Mouse (Mus musculus) right cerebral cortex, postnatal 14 days (tissue): ENCODE results near the gene Adh5.
"Not testable (repeated sequence)": the region's sequence is repeated elsewhere in the genome, so short reads cannot be mapped to it uniquely, and the experiment has no call there.

Experiments used
- DNase-seq: peaks from one replicate; pipeline ENCODE4 v3.0.0; 2022

Gene Adh5

DNA sequence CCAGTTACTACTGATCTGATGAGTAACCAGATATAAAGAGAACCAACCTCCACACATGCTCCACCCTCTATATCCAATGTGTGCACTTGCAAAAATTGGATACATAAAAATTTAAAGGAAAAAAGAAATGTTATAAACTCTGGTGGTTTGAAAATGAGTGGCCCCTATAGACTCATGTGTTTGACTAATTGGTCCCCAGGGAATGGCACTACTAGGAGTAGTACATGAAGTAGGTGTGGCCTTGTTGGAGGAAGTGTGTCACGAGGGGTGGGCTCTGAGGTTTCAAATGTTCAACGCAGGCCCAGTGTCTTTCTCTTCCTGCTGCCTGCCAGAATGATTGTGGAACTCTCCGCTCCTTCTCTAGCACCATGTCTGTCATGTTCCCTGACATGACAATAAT lies 18.9 kb downstream of the Adh5 start:
- no peak for DNase-seq

DNA sequence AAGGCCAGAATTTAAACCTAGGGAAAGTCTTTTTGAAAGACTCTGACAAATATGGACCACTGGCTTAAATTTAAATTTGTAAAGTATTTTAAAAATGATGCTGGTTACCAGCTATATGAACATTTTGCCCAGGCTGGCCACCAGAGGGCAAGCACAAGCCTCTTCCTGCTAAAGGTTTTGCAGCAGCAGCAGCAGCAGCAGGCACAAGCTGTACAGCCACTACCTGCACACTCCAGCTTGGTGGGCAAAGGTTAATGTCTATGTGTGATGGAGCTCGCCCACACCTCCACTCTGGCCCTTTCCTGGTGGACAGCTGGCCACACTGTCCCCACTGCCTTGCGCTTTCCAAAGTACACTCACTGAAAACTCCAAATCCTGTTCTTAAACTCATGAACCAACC lies 20.2 kb downstream of the Adh5 start:
- DNase-seq: peak; percentile 34

DNA sequence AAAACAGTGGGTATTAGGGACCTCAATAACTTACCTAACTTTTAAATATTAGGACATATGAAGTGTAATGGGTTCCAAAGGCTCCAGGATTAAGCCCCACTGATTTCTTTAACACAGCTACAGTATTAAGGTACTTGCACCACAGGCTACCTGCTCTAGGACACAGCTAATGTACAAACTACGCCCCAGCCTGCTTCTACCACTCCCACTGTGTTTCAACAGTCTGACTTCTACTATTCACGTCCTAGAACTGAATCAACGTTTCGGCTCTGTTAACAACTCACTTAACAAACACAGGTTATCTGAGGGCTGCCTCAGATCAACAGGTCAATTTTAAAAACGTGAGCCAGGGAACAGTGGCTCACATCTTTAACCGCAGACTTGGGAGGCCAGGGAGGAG lies 20.9 kb downstream of the Adh5 start:
- DNase-seq: no peak

DNA sequence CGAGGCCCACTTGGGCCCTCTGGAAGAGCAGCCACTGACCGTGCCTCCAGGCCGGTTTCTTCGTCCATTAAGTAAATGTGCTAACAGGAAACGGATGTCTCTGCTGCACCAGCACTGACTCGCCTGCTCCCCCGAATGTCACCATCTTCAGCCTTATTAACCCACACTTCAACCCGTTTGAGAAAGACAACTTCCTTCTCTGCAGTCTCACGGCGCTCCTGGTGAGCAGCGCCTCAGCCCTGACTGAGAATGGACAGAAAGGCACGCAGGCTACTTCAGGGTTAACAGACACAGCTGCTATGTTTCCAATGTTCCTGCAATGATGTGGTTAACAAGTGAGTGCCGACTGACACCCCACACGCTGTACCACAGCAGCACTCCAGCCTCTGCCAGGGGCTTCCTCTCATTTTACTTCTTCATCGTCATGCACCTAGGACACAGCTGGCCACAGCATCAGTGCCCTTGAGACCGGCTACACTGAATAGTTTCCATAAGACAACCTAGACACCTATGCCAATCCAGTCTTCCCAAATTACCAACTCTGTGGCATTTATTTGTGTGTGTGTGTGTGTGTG lies 21.8 kb downstream of the Adh5 start:
- DNase-seq: no peak

DNA sequence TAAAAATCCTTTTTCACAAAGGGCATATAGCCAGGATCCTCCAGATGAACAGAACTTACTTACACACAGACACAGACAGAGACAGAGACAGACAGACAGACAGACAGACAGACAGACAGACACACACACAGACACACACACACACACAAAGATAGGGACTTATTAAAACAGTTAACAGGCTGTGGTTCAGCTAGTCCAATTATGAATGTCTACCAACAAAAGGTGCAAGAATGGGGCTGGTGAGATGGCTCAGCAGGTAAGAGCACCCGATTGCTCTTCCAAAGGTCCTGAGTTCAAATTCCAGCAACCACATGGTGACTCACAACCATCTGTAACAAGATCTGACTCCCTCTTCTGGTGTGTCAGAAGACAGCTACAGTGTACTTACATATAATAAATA lies 23.8 kb downstream of the Adh5 start:
- DNase-seq: not testable (repeated sequence)

DNA sequence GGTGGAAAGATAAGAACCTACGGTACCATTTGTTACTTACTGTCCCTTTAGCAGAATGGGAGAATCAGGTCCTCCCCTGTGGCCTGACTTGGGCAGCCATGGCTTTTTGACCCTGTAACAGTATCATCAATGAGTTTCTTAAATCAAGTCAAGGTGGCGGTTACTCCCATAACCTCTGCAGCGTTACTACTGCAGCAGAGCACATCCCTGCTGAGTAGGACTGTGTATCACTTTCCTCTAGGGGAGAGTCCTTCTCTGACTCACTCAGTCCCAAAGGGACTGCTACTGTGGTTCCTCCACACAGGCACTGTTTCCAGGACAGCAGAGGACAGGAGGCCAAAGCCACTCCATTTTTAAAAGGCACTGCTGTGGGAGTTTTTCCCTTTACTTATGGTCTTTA lies 28.2 kb downstream of the Adh5 start:
- no peak for DNase-seq

DNA sequence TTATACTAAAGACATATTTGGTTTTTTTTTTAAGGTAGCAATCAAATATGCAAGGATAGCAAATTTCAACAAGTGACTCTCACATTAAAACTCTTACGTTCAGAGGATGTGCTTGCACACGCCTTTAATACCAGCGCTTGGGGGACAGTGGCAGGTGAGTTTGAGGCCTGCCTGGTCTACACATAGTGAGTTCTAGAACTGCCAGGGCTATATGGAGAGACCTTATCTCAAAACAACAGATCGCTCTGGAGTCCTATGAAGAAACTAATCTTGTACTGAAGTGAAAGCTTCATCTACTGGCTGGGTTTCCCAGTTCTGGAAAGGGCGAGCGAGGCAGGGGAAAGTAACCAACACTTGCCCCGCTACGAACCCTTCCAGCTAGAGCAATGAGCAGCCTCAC lies 36.6 kb downstream of the Adh5 start:
- DNase-seq: no peak

DNA sequence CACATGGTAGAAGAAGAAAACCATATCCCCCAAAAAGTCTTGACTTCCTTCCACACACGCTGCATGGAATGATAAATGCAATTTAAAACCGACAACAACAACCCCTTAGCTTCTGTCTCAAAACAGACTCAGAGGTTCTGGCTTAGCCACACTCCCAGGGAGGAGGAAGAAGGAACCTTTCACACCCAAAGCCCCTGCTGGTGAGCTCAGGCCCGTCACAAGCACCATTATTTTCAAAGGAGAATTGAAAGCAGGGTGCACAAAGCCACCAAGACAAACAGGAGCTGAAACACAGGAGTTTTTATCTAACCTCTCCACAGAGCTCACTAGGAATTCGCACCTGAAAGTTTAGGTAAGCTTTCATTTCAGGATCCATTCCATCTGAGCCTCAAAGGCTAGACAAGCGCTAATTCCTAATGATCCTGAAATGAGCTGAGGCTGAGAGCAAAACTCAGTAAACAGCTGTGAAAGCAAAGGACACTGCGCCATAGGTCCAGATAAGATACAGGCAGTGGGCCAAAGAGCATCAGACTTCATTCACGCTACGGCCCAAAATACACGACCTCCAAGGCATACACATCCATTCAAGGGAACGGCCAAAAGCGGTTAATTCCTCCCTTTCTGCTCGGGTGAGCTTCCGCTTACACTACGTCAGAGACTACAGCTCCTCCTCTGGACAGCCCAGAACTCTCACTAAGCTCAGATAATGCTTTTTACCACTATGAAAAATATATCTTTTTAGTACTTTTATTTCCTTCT lies 38.8 kb downstream of the Adh5 start:
- no peak for DNase-seq

DNA sequence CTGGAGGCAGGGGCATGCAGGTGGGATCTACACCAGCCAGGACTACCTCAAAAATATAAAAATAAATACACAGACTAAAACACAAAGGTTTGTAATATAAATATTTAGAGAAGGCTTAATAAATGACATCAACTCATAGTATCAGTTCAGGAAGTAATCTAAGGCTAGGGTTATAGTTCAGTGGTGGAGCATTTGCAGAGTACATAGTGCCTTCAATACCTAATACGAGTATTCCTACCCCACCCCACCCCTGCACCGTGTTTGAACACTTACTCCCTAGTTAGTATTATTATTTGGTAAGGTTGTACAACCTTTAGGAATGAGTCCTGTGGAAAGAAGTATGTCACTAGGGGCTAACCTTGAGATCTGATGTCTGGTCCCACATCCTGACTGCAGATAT lies 40.3 kb downstream of the Adh5 start:
- DNase-seq: no peak

DNA sequence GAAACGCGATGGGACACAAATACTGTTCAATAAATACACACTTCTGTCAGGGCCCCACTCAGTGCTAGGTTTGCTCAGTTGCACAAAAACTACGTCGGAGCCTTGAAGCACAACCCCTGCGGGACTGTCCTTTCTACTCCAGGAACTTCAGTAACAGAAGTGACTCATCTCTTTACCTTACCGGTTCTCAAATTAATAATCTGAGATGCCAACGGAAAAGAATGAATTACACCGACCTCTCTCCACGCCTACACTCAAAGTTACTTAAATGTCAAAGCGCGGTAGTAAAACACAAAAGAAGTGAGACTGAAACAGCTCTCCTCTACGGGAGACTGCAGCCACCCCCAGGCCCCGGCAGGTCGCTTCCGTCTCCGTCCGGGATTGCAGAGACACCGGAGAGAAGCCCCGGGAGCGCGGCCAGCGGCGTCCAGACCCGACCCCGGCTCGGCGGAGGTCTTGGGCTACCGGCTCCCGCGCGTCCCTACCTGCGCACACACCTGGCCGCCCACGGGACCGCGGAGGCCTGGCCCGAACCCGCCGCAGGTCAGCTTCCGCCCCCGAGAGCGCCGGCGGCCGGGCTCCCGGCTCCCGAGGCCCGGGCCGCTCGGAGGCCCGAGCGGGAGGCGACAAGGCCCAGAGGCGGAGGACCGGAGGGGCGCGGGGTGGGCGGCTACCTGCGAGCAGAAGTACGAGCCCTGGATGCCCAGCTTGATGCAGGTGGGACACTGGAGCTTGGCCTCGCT lies 45.9 kb downstream of the Adh5 start:
- peak; percentile 38 for DNase-seq

DNA sequence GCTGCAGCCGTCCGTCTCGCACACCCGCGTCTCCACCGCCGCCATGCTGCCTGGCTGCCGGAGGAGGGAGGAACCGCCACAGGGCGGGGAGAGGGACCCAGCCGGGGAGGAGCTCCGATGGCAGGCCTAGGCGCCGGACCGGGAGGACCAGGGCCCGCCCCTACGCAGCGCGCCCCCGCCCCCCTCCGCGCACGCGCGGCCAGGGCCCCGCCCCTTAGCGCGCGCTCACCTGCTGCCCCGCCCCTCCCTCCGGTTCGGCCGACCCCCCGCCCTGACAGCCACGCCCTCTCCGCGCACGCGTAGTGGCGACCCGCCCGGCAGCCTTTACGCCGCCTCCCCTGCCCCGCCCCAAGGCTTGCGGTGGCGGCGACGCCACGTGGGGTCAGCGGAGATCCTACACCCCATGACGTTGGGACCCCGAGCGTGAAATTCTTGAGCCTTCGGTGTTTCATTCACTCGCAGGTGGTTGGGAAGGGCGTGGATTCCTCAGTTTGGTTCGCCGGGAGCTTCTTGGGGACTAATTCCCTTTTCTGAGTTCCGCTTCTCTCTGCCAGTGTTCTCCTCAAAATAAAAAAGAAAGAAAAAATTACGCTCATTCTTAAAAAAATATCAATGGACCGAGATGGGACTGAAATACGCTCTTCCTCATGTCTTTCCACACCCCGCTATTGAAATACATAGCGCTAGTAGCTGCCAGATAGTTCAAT lies 46.6 kb downstream of the Adh5 start, which contains the start of gene Metap1:
TSS of gene Metap1 (minus strand) at position 189 of the 707 bp plus-strand sequence.
- peak; percentile 95 for DNase-seq

DNA sequence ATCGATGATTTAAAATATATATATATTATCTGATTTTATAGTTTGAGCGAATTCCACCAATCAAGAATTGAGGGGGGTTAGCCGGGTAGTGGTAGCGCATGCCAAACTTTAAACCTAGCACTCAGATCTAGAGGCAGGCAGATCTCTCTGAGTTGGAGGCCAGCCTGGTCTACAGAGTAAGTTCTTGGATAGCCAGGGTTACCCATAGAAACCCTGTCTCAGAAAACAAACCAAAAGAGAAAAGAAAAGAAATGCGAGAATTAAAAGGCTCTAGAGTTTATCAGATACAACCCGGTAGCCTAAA lies 47.1 kb downstream of the Adh5 start:
- no peak for DNase-seq

DNA sequence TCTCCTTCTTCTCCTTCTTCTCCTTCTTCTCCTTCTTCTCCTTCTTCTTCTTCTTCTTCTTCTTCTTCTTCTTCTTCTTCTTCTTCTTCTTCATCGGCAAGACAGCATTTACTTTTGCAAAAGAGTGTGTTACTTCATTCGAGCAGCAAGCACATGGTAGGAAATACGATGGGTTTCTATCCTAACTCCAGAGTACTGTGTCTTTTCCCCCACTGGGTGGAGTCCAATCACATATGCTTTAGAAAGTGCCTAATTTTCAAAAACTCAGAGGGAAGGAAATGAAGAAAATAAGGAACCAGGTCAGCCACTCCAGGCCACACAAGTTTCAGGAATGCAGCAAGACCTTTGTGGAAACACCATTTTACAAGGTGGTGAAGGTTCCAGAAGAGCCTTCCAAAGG lies 50.8 kb downstream of the Adh5 start:
- no peak for DNase-seq

DNA sequence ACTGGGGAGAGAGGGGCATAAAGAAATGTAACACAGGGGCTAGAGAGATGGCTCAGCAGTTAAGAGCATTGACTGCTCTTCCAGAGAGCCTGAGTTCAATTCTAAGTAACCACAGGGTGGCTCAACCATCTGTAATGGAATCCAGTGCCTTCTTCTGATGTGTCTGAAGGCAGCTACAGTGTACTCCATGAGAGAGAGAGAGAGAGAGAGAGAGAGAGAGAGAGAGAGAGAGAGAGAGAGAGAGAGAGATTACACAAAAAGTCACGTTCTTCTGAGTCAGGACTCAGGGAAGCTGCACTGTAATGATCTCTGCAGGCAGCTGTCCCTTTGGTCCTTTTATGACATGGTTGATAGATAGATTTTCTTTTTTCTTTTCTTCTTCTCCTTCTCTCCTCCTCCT lies 51.7 kb downstream of the Adh5 start:
- DNase-seq: no peak

DNA sequence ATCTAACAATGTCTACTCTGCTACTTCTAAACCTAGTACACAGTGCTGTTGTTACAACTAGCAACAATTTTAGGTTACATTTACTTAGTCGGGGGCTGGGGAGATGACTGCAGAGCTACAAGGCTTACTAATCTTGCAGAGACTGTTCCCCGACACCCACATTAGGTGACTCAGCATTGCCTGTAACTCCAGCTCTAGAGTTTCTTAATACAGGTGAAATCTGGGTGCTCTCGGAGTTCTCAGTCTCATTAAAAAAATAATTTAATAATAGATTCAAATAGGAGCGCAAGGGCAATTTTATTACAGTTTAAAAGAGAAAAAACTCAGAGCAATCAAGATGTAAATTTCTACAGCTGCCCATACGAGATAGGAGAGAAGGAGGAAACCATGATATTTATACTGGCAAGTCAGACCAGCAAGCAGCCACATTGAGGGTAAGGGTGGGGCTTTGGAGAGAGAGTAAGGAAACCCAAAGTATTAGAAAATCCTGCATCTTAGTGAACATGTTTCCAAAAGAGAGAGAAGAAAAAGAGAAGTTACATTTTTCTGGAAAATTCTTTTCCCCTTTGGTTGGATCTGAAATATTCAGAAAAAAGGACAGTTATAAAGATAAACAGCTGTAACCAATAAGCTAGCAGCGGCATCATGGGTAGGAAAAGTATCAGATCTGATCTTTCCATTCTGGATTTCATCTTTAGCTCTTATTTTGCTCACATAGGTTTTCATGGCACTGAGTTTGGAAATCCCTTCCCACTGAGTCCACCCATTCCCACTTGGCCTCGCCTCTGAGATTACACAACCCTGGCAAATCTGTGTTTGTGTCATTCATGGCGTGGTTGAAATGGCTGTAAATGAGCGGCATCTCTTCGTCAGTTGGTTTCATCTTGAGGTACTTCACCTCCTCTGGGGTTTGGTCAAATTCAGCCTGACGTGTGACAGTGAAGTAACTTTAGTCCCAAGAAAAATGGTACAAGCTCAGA lies 52.6 kb downstream of the Adh5 start:
- DNase-seq: no peak

DNA sequence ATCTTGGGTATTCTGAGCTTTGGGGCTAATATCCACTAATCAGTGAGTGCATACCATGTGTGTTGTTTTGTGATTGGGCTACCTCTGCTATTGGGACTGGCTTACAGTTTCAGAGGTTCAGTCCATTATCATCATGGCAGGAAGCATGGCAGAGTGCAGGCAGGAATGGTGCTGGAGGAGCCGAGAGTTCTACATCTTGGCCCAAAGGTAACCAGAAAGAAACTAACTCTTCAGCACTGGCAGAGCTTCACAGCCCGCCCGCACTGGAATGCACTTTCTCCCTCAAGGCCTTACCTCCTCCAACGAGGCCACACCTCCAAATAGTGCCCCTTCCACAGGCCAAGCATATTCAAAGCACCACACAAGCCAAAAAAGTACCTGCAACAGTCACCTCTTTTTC lies 55.8 kb downstream of the Adh5 start:
- no peak for DNase-seq

DNA sequence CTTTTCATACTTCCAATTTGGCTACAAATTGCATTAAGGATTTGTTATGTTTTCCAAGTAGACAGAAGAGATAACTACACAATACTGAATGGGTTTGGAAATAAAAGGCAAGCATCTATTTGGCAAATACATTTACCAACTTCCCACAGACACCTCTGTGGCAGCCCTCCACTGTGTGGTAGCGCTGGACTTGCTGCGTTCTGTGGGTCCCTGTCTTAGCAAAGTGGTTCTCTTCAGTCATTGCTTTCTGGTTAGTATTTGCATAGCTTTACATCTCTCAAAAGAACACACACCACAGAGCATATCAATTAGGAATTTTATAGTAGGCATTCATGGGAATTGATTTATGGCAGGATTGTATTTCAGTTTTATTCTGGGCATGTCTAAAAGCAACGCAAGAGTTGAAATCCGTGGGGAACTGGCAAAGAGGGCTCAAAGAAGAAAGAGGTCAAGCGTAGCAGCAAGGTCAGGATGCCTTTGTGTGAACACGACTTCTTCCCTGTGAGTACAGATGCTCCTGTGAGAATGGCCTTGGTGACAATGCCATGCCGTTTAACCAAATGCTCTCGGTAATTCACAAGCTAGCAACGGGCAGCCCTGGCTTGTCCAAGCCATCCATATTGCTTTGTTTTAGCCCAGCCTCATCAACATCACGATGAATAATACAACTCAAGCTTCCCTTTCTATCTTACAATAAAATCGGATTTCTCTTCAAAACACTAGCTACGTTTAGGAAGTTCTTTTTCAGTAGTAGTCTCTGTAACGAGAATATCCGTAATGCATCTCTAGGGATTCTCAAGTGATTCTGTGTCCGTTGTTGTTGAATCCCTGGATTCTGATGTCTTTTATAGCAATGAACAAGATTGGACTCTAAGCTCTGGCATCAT lies 57.2 kb downstream of the Adh5 start:
- DNase-seq: no peak

DNA sequence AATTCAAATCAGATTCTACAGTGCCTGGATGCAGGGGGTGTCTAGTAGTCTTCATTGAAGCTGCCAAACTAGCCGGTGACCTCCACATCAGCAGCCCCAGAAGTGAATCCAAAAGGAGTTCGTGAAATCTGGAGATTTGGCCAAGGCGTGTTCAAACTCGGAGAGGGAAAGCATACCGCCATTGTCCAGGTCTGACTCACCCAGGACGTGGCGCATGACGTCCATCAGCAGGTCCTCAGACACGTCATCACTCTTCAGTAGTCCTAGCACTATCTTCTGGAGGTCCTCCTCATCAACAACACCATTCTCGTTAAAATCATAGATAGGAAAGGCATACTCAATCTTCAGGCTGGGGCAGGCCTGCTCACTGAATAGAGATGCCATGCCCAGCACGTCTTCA lies 60.9 kb downstream of the Adh5 start:
- no peak for DNase-seq
